Mouse (Mus musculus) forebrain, embryonic 16.5 days (tissue): ENCODE measurements around the gene Tpcn2. TPM values are rescaled to one million over a fixed set of nuclear protein-coding genes. Genes with fewer than 3 reads are reported as not detected.
A peak's percentile ranks its signal among the peaks of the same experiment; 100 is the strongest.

Experiments
- ATAC-seq: fragments of 200-750 bp; cut with Nextera tagmentation; 2 replicates; pipeline ENCODE4 v1.8.0; 2017; ENCODE audit warnings: mild to moderate bottlenecking, moderate library complexity
- H3K27ac ChIP-seq: fragments of 300-500 bp; sonication (generic); 2 replicates; pipeline ENCODE4 v1.5.1; 2014; ENCODE audit warnings: low read length, control low read depth
- H3K27me3 ChIP-seq: fragments of 300-500 bp; sonication (generic); replicated peaks from 2 replicates; pipeline ENCODE4 v1.6.1; 2014; ENCODE audit warnings: low read length; ENCODE audit not compliant: control insufficient read depth, insufficient read depth
- H3K36me3 ChIP-seq: fragments of 300-500 bp; sonication (generic); 2 replicates; pipeline ENCODE4 v1.6.1; 2014; ENCODE audit not compliant: control insufficient read depth, insufficient read depth
- H3K4me1 ChIP-seq: fragments of 300-500 bp; sonication (generic); replicated peaks from 2 replicates; pipeline ENCODE4 v1.6.1; 2014; ENCODE audit warnings: low read length; ENCODE audit not compliant: control insufficient read depth, insufficient read depth
- H3K4me2 ChIP-seq: fragments of 300-500 bp; sonication (generic); 2 replicates; pipeline ENCODE4 v1.6.1; 2014; ENCODE audit warnings: mild to moderate bottlenecking, low read length, control low read depth
- H3K4me3 ChIP-seq: fragments of 300-500 bp; sonication (generic); replicated peaks from 2 replicates; pipeline ENCODE4 v1.5.1; 2014; ENCODE audit warnings: mild to moderate bottlenecking, low read length, control low read depth
- H3K9ac ChIP-seq: fragments of 300-500 bp; sonication (generic); replicated peaks from 2 replicates; pipeline ENCODE4 v1.6.1; 2014; ENCODE audit warnings: low read depth, low read length, control low read depth
- H3K9me3 ChIP-seq: fragments of 300-500 bp; sonication (generic); 2 replicates; pipeline ENCODE4 v1.6.1; 2016; ENCODE audit warnings: low read length; ENCODE audit not compliant: control insufficient read depth
- WGBS: fragments of 180-500 bp; shearing (Covaris S2); extraction: QIAGEN DNeasy Blood & Tissue Kit; methylation state at CpG from one replicate; pipeline ENCODE4 v1.1.7; 2014; 5-methylcytosine and 5-hydroxymethylcytosine counted together
- polyA plus RNA-seq: library from polyadenylated mRNA; unstranded; fragments of >200 nt; fragmentation: Nextera tagmentation; extraction: Ambion mirVana; gene quantifications from 2 replicates; pipeline ENCODE4 v1.2.1, GENCODE M21; 2015

The Tpcn2 gene
- polyA plus RNA-seq, result 2.5 and 3.9 TPM in 2 replicates

GRCm38 (mm10) chr7:145283487-145284187 lies at the start of gene Tpcn2:
Tpcn2 (minus strand) TSS chr7:145284011.
- Histone ChIP-seq H3K27ac (no peak within 1 kb of the TSS), H3K36me3 (no peaks in the 10 kb centered on the region), H3K4me2 (peak within 1 kb of the TSS; percentile 61), H3K4me3 (peak within 1 kb of the TSS; percentile 61), H3K9me3 (no peaks in the 10 kb centered on the region), H3K27me3 (no peaks in the 10 kb centered on the region), H3K9ac (peak within 1 kb of the TSS; percentile 62), H3K4me1 (peaks cover 5% of the 10 kb centered on the region)
- WGBS, result 6% methylated on average over 18 of the region's 18 CpGs
- peak; percentile 98 for ATAC-seq

GRCm38 (mm10) chr7:145332376-145333041 lies 48.7 kb upstream of the Tpcn2 start:
- Histone ChIP-seq H3K4me1 (no peaks in the 10 kb centered on the region; the same call in 1 of the 2 replicates), H3K36me3 (no peaks in the 10 kb centered on the region)
- ATAC-seq, result no peak

GRCm38 (mm10) chr7:145330641-145331040 lies 46.8 kb upstream of the Tpcn2 start:
- no peak for ATAC-seq
- 87% methylated on average over 2 of the region's 2 CpGs for WGBS
- H3K36me3 ChIP-seq, result no peaks in the 10 kb centered on the region

More at GRCm38 (mm10) chr7:145332376-145333041, 48.7 kb upstream of the Tpcn2 start:
- Histone ChIP-seq H3K27me3 (no peaks in the 10 kb centered on the region), H3K9me3 (no peaks in the 10 kb centered on the region), H3K4me3 (no peak overlapping the region), H3K27ac (no peak overlapping the region), H3K9ac (no peak overlapping the region), H3K4me2 (no peak overlapping the region)
- WGBS, result 31% methylated on average over 1 of the region's 1 CpGs

GRCm38 (mm10) chr7:145329982-145330381 lies 46.2 kb upstream of the Tpcn2 start:
- no peaks in the 10 kb centered on the region for H3K9me3 ChIP-seq
- no peak overlapping the region for H3K9ac ChIP-seq
- ATAC-seq, result no peak
- WGBS, result 82% methylated on average over 2 of the region's 2 CpGs
- H3K4me1 ChIP-seq, result no peaks in the 10 kb centered on the region; the same call in 1 of the 2 replicates
- no peaks in the 10 kb centered on the region for H3K27me3 ChIP-seq
- H3K4me2 ChIP-seq, result no peak overlapping the region
- no peak overlapping the region for H3K27ac ChIP-seq
- H3K4me3 ChIP-seq, result no peak overlapping the region
- no peaks in the 10 kb centered on the region for H3K36me3 ChIP-seq

More at GRCm38 (mm10) chr7:145330641-145331040, 46.8 kb upstream of the Tpcn2 start:
- no peak overlapping the region for H3K27ac ChIP-seq
- no peaks in the 10 kb centered on the region for H3K27me3 ChIP-seq
- no peak overlapping the region for H3K4me3 ChIP-seq
- H3K4me2 ChIP-seq, result no peak overlapping the region
- no peaks in the 10 kb centered on the region; the same call in 1 of the 2 replicates for H3K4me1 ChIP-seq
- H3K9ac ChIP-seq, result no peak overlapping the region
- no peaks in the 10 kb centered on the region for H3K9me3 ChIP-seq

- no peaks in the 10 kb centered on the region for H3K4me1 ChIP-seq
- no peak overlapping the region for H3K4me3 ChIP-seq
- H3K9me3 ChIP-seq, result no peaks in the 10 kb centered on the region
- H3K36me3 ChIP-seq, result no peaks in the 10 kb centered on the region
- 72% methylated on average over 2 of the region's 2 CpGs for WGBS
- no peak overlapping the region for H3K9ac ChIP-seq
- no peak overlapping the region for H3K27ac ChIP-seq
- ATAC-seq, result no peak
- no peaks in the 10 kb centered on the region for H3K27me3 ChIP-seq
- no peak overlapping the region for H3K4me2 ChIP-seq
Observed at GRCm38 (mm10) chr7:145325697-145326096, 41.9 kb upstream of the Tpcn2 start.

GRCm38 (mm10) chr7:145323607-145324006 lies 39.8 kb upstream of the Tpcn2 start:
- no peaks in the 10 kb centered on the region for H3K9me3 ChIP-seq
- H3K36me3 ChIP-seq, result no peaks in the 10 kb centered on the region
- H3K4me1 ChIP-seq, result no peaks in the 10 kb centered on the region
- no peak overlapping the region for H3K9ac ChIP-seq
- WGBS, result 29% methylated on average over 4 of the region's 4 CpGs
- no peak overlapping the region for H3K4me2 ChIP-seq
- no peak overlapping the region for H3K27ac ChIP-seq
- H3K4me3 ChIP-seq, result no peak overlapping the region
- no peak for ATAC-seq
- H3K27me3 ChIP-seq, result no peaks in the 10 kb centered on the region

GRCm38 (mm10) chr7:145319481-145319880 lies 35.7 kb upstream of the Tpcn2 start:
- Histone ChIP-seq H3K4me2 (no peak overlapping the region), H3K4me3 (no peak overlapping the region), H3K9me3 (no peaks in the 10 kb centered on the region), H3K9ac (no peak overlapping the region), H3K4me1 (no peaks in the 10 kb centered on the region), H3K27ac (no peak overlapping the region), H3K27me3 (no peaks in the 10 kb centered on the region), H3K36me3 (no peaks in the 10 kb centered on the region)
- ATAC-seq, result no peak
- WGBS, result 66% methylated on average over 3 of the region's 3 CpGs

- no peaks in the 10 kb centered on the region for H3K36me3 ChIP-seq
- no peak overlapping the region for H3K4me3 ChIP-seq
- no peak overlapping the region for H3K9ac ChIP-seq
- no peaks in the 10 kb centered on the region for H3K27me3 ChIP-seq
- no peak overlapping the region for H3K4me2 ChIP-seq
- no peak overlapping the region for H3K27ac ChIP-seq
- no peak for ATAC-seq
- WGBS, result 67% methylated on average over 4 of the region's 4 CpGs
- H3K4me1 ChIP-seq, result no peaks in the 10 kb centered on the region
- no peaks in the 10 kb centered on the region for H3K9me3 ChIP-seq
Observed at GRCm38 (mm10) chr7:145317522-145317921, 33.7 kb upstream of the Tpcn2 start.

GRCm38 (mm10) chr7:145314785-145315411 lies 31.1 kb upstream of the Tpcn2 start, which contains the start of gene Mrgprd:
Mrgprd (plus strand) TSS chr7:145314835.
- Histone ChIP-seq H3K27me3 (no peaks in the 10 kb centered on the region), H3K9ac (no peak within 1 kb of the TSS), H3K9me3 (no peaks in the 10 kb centered on the region), H3K36me3 (no peaks in the 10 kb centered on the region), H3K4me3 (no peak within 1 kb of the TSS), H3K4me1 (no peaks in the 10 kb centered on the region), H3K4me2 (no peak within 1 kb of the TSS), H3K27ac (no peak within 1 kb of the TSS)
- ATAC-seq, result no peak
- WGBS, result 89% methylated on average over 6 of the region's 6 CpGs
